Mouse (Mus musculus) heart, postnatal 0 days (tissue): ENCODE results near the gene Spag7. TPM values are rescaled to one million over a fixed set of nuclear protein-coding genes. Genes with fewer than 3 reads are reported as not detected.

Experiments
- ATAC-seq: fragments of 200-750 bp; cut with Nextera tagmentation; 2 replicates; pipeline ENCODE4 v1.8.0; 2017; ENCODE audit warnings: low read depth, moderate number of reproducible peaks, moderate library complexity; ENCODE audit not compliant: insufficient read depth
- DNase-seq: peaks from one replicate; pipeline ENCODE4 v3.0.0-alpha.2; 2016; ENCODE audit warnings: low spot score
- H3K27ac ChIP-seq: fragments of 300-500 bp; sonication (generic); 2 replicates; pipeline ENCODE4 v1.5.1; 2014; ENCODE audit warnings: low read depth, mild to moderate bottlenecking
- H3K27me3 ChIP-seq: fragments of 300-500 bp; sonication (generic); 2 replicates; pipeline ENCODE4 v1.6.1; 2014; ENCODE audit warnings: low read length, mixed read lengths; ENCODE audit not compliant: control insufficient read depth, insufficient read depth
- H3K36me3 ChIP-seq: fragments of 300-500 bp; sonication (generic); replicated peaks from 2 replicates; pipeline ENCODE4 v1.6.1; 2014; ENCODE audit warnings: low read length, mixed read lengths; ENCODE audit not compliant: control insufficient read depth, insufficient read depth
- H3K4me1 ChIP-seq: fragments of 300-500 bp; sonication (generic); 2 replicates; pipeline ENCODE4 v1.6.1; 2014; ENCODE audit warnings: antibody characterized with exemption; ENCODE audit not compliant: control insufficient read depth, insufficient read depth
- H3K4me2 ChIP-seq: fragments of 300-500 bp; sonication (generic); 2 replicates; pipeline ENCODE4 v1.6.1; 2014; ENCODE audit warnings: low read depth, mild to moderate bottlenecking, low read length, moderate library complexity
- H3K4me3 ChIP-seq: fragments of 300-500 bp; sonication (generic); 2 replicates; pipeline ENCODE4 v1.5.1; 2014; ENCODE audit warnings: low read depth, low read length
- H3K9ac ChIP-seq: fragments of 300-500 bp; sonication (generic); replicated peaks from 2 replicates; pipeline ENCODE4 v1.6.1; 2014; ENCODE audit warnings: low read depth, low read length, mixed read lengths
- H3K9me3 ChIP-seq: fragments of 300-500 bp; sonication (generic); replicated peaks from 2 replicates; pipeline ENCODE4 v1.6.1; 2016; ENCODE audit warnings: low read length; ENCODE audit not compliant: control insufficient read depth
- CTCF ChIP-seq: IDR thresholded peaks from 2 replicates; pipeline ENCODE4 v1.5.1; 2016; ENCODE audit warnings: antibody characterized with exemption, control low read depth, low read depth
- EP300 ChIP-seq: IDR thresholded peaks from 2 replicates; pipeline ENCODE4 v1.6.1; 2016; ENCODE audit warnings: antibody characterized with exemption, low read depth
- WGBS: fragments of 180-500 bp; shearing (Covaris S2); extraction: QIAGEN DNeasy Blood & Tissue Kit; methylation state at CpG from one replicate; pipeline ENCODE4 v1.1.7; 2014; 5-methylcytosine and 5-hydroxymethylcytosine counted together
- polyA plus RNA-seq: library from polyadenylated mRNA; unstranded; fragments of >200 nt; fragmentation: Nextera tagmentation; extraction: Ambion mirVana; gene quantifications from 2 replicates; pipeline ENCODE4 v1.2.1, GENCODE M21; 2015
- total RNA-seq: library from RNA; depleted of rRNA; stranded (reverse); fragments of >200 nt; gene quantifications from 2 replicates; pipeline ENCODE4 v1.2.3, GENCODE M21; 2014; ENCODE audit warnings: low replicate concordance

Gene Spag7
- total and polyA plus RNA-seq, 2 experiments from 2014 or later: 42.0 to 175 TPM

DNA sequence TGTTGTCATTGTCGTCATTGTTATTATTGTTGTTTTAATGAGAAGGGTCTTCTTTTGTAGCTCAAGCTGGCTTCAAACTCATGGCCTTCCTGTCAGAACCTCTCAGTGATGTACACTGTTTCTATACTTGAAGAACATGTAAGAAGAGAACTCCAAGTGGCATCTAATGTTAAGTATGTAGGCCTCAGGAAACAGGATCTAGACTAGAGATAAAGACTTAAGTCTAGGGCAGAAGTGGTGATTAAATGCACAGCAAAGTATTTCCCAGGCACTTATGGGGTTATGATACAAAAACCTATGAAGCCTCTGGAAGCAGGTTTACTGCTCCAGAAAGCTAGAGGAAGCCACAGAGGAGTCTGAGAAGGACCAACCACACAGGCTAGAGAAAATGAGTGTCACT lies 30.9 kb downstream of the Spag7 start:
- H3K36me3 ChIP-seq: no peaks in the 10 kb centered on the region
- DNase-seq (peak; percentile 4), ATAC-seq (no peak)
- WGBS: 82% methylated on average over 1 of the region's 1 CpGs
- no peak overlapping the region for H3K4me2 ChIP-seq
- no peaks in the 10 kb centered on the region for H3K27me3 ChIP-seq
- TF ChIP-seq EP300 (no peak), CTCF (no peak)
- H3K9me3 ChIP-seq: no peaks in the 10 kb centered on the region
- H3K4me3 ChIP-seq: no peak overlapping the region
- no peak overlapping the region for H3K9ac ChIP-seq
- no peaks in the 10 kb centered on the region for H3K4me1 ChIP-seq
- H3K27ac ChIP-seq: no peak overlapping the region

- Histone ChIP-seq H3K9me3 (no peaks in the 10 kb centered on the region), H3K4me2 (no peak overlapping the region), H3K27ac (no peak overlapping the region), H3K4me1 (no peaks in the 10 kb centered on the region), H3K36me3 (no peaks in the 10 kb centered on the region), H3K27me3 (no peaks in the 10 kb centered on the region), H3K4me3 (no peak overlapping the region), H3K9ac (no peak overlapping the region)
- DNase-seq: no peak
- ATAC-seq: no peak
- 100% methylated on average over 1 of the region's 1 CpGs for WGBS
- TF ChIP-seq CTCF (no peak), EP300 (no peak)
Measured at GRCm38 (mm10) chr11:70637764-70638163, 31.5 kb downstream of the Spag7 start.

DNA sequence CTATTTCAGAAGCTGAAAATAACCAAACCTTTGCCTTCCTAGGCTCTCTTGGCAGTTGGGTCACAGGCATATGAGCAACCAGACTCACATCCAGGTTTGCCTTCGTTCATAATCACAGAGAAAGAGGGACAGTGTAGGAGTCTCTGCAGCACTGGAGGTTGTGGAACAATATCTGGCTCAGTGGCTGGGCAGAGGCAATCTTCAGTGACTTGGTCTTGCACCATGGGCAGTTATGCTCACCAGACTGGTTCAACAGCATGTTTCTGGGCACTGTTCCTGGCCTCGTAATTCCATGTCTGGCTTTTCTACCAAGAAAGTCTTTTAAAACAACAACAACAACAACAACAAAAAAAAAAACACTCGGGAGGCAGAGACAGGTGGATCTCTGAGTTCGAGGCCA lies 33.6 kb downstream of the Spag7 start:
- WGBS: 74% methylated on average over 4 of the region's 4 CpGs
- no peak for ATAC-seq

DNA sequence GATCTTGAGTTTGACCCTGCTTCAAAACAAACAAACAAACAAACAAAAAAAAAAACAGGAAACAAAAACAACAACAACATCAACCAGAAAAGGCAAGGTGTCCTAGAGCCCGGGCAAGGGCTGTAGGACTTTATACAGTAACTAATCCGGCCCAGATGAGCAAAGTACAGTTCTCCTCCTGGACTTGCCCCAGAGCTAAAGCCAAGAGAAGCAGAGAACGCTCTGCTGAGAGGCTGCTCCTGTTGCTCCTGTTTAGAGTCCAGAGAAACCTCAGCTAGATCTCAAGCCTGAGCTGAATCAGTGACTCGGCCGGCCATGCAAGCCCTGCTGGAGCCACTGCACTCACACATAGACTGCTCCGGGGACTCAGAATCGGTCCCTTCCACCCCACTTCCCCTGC lies 39.1 kb downstream of the Spag7 start:
- Histone ChIP-seq H3K4me2 (no peak overlapping the region), H3K27ac (no peak overlapping the region), H3K4me1 (no peaks in the 10 kb centered on the region), H3K4me3 (no peak overlapping the region), H3K27me3 (no peaks in the 10 kb centered on the region), H3K9me3 (no peaks in the 10 kb centered on the region), H3K9ac (no peak overlapping the region), H3K36me3 (no peaks in the 10 kb centered on the region)
- no peak for DNase-seq
- TF ChIP-seq CTCF: no peak
- WGBS: 58% methylated on average over 7 of the region's 7 CpGs
- no peak for ATAC-seq

More for the DNA sequence above, 33.6 kb downstream of the Spag7 start:
- no peak for DNase-seq
- no peak overlapping the region for H3K4me2 ChIP-seq
- no peak overlapping the region for H3K9ac ChIP-seq
- H3K4me1 ChIP-seq: no peaks in the 10 kb centered on the region
- H3K27ac ChIP-seq: no peak overlapping the region
- H3K36me3 ChIP-seq: no peaks in the 10 kb centered on the region
- H3K27me3 ChIP-seq: no peaks in the 10 kb centered on the region
- H3K4me3 ChIP-seq: no peak overlapping the region
- TF ChIP-seq CTCF (no peak), EP300 (no peak)
- no peaks in the 10 kb centered on the region for H3K9me3 ChIP-seq

DNA sequence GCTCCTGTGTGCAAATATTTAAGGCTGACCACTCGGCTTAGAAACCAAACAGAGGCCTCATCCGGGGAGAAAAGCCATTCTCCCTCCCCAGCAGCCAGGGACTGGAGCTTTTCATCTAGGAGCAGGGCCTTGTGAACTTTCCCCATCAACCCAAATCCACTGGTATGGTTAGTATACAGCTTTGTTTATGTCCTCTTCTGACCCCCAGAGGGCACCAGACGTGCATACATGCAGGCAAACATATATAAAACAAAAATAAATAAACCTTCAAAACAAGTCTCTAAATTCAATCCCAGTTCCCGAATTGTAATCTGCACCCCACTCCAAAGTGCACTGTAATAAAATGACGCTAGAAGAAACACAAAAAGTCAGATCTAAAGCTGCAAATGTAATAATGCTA lies 39.7 kb downstream of the Spag7 start:
- TF ChIP-seq EP300 (no peak), CTCF (peak; percentile 52)
- H3K9ac ChIP-seq: no peak overlapping the region
- H3K27me3 ChIP-seq: no peaks in the 10 kb centered on the region
- WGBS: 55% methylated on average over 5 of the region's 5 CpGs
- no peak overlapping the region for H3K4me3 ChIP-seq
- ATAC-seq (no peak), DNase-seq (peak; percentile 32)
- no peaks in the 10 kb centered on the region for H3K9me3 ChIP-seq
- H3K27ac ChIP-seq: no peak overlapping the region
- no peaks in the 10 kb centered on the region for H3K4me1 ChIP-seq
- no peaks in the 10 kb centered on the region for H3K36me3 ChIP-seq
- no peak overlapping the region for H3K4me2 ChIP-seq

- H3K27ac ChIP-seq: no peak overlapping the region
- H3K4me2 ChIP-seq: no peak overlapping the region
- TF ChIP-seq EP300: no peak
- no peak for TF ChIP-seq CTCF
- no peaks in the 10 kb centered on the region for H3K36me3 ChIP-seq
- H3K4me3 ChIP-seq: no peak overlapping the region
- 57% methylated on average over 2 of the region's 2 CpGs for WGBS
- no peaks in the 10 kb centered on the region for H3K27me3 ChIP-seq
- H3K4me1 ChIP-seq: no peaks in the 10 kb centered on the region
- ATAC-seq (no peak), DNase-seq (no peak)
- H3K9ac ChIP-seq: no peak overlapping the region
- H3K9me3 ChIP-seq: no peaks in the 10 kb centered on the region
Measured at GRCm38 (mm10) chr11:70628431-70628830, 40.8 kb downstream of the Spag7 start.
